Mouse (Mus musculus) megakaryocyte-erythroid progenitor cell, adult 5-6 weeks (primary cell): Measurements from ENCODE around the gene Anapc10. TPM values are rescaled to one million over a fixed set of nuclear protein-coding genes. Genes with fewer than 3 reads are reported as not detected.
"Not testable (repeated sequence)": the region's sequence is repeated elsewhere in the genome, so short reads cannot be mapped to it uniquely, and the experiment has no call there.

Experiments used
- ATAC-seq: replicated peaks from 2 replicates; pipeline ENCODE4 v1.8.0; 2016; ENCODE audit warnings: mild to moderate bottlenecking, inconsistent platforms; ENCODE audit not compliant: severe bottlenecking, poor library complexity, low FRiP score, low TSS enrichment
- total RNA-seq, 2 experiments: library from RNA; stranded (forward) in 1 of 2; stranded (reverse) in 1 of 2; fragments of 200-1000, 215-1000 nt in 1 of 2; fragments of >200 nt in 1 of 2; fragmentation: Nextera tagmentation in 1 of 2; gene quantifications; 2 replicates each; pipeline ENCODE4 v1.2.3; 2014 to 2017

The Anapc10 gene
- total RNA-seq (2014; fragmentation: Nextera tagmentation) (7.3 and 33.3 TPM in 2 replicates), total RNA-seq (2017) (13.2 TPM in 2 replicates)

DNA sequence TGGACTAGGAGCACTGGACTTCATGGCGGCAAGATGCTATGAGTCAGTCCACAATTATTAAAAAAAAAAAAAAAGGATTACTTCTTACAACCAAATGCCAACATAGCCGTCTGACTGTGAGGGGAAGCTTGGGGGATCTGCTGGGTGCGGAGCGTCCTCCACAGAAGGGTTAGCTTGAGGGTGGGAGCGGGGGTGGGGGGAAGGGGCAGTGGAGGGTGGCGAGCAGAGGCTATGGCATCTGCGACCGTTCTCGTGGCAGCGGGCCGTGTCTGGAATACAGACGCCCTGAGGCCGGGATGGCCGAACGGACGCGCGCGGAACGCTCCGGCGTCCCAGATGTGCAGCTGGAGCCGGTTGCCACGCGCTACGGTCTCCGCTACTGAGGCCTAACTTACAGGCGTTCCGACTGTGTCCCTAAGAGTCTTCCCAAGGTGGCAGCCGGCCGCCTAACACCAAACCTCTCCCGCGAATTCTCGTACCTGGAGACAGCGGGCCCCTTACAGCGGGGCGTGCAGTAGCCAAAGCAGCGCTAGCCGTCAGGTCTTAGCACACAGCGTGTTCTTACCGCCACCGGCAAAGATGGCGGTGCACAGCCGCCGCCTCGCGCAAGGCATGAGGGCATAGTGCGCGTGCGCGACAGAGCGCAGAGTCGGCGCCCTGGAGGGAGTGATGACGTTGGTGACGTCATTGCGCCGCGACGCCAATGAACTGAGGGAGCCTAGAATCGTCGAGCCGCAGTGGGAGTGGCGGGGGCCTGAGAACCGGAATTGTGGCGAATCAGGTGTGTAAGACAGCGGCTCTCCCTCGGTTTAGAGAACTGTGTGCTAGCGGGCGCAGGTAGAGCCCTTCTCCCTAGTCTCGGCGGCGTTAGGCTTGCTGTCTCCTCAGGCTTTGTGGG lies at the start of gene Anapc10, which contains the start of gene Abce1:
Gene Anapc10, plus strand, starts transcription at position 757 of the 898 bp plus-strand sequence.
Gene Abce1, minus strand, starts transcription at position 677 of the 898 bp plus-strand sequence.
- ATAC-seq, result peak; percentile 97

DNA sequence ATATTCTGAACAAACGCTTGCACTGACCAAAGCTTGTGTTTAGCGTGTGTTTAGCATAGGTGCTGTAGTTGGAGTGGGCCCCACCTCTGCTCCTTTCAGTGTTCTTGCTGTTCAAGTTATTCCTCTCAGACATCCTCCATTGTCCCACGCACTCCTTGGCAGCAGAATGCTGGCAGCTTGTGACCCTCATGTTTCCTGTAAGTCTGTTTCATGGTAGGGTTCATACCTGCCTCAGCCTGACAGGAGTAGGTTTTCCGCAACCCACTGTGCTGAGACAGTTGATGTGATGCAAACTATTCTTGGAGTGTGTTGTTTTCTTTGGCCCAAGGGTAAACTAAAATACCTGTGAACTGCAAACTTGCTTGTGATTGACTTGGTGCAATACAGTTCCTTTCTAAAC lies 35.2 kb upstream of the Anapc10 start:
- no peak for ATAC-seq

DNA sequence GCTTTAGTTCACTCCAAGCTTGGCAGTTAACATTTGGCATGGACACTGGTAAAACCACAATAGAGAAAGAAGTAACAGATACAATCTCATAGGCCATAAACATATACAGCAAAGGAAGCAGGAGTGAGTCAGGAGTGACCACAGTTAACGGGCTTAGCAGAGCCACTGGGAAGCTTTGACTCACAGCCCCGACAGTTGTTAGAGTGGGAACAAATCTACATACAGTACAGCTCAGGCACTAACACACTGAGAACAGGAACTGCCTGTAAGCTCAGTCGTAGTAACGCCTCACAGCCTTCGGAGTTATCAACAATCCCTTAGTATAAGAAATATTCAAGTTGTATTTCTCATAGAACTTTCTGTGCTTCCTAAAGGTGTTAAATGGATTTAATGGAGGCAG lies 32.6 kb upstream of the Anapc10 start:
- peak; percentile 68 for ATAC-seq

DNA sequence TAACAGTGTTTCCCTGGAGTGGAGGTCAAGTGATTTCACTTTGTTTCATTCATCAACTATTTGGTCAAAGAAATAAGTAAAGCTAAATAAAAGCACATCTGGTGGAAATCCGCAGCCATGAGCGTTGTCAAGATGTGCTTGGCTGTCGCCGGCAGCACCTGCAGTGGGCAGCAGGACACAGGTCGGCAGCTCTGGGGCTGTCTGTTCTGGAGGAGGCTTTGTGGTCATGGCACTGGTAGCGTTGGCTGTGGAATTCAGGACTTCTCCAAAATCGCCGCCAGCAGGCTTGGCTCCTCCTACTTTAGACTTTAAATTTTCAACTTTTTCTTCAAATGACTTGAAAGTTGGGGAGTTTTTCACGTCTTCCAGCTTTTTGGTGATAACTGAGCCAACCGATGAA lies 31.5 kb upstream of the Anapc10 start:
- ATAC-seq, result peak; percentile 52

DNA sequence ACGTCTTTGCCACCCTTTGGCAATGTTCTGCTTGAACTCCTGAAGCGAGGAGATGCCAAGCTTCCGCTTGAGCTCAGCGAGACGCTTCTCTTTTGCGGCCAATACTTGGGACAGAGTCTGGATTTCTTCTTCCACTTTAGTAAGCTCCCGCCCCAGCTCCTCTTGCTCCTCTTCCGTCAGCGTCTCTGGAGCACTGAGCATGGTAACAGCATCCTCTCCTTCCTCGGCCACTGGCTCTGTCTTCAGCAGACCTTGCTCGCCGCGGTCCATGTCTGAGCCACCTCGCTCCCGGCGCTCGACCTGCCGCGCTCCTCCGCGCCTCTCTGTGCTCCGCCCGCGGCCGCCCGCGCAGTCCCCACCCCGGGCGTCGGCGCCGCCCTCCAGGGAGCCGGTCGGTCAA lies 31.1 kb upstream of the Anapc10 start:
- peak; percentile 64 for ATAC-seq

DNA sequence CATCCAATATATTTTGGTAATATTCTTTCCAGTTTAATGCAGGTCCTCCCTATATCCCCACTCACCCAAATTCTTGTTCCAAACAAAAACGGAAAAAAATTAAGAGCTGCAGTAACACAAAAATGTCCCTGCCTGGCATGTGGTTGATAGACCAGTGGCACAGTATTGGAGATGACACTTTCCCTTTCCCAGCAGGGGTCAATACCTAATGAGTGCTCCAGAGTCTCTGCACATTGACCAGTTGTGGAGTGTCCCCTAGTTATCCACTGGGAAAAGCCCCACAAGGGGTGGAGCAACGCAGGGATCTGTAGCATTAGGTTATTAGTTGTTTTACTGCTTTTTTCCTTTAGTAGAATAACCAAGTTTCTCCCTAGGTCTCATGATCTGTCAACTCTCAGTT lies 30.7 kb upstream of the Anapc10 start:
- ATAC-seq, result no peak

DNA sequence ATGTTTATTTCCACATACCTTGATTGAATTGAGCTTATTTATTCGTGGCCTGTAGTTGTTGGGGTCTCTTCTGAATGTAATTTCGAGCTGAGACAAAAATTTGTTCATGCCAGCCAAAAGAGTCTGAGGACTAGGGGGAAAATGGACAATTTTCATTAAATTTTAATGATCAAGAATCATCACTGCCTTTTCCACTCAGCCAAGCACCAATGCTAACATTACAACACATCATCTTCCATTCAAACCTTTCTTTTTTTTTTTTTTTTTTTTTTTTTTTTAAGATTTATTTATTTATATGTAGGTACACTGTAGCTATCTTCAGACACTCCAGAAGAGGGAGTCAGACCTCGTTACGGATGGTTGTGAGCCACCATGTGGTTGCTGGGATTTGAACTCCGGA lies 25.7 kb upstream of the Anapc10 start:
- not testable (repeated sequence) for ATAC-seq

DNA sequence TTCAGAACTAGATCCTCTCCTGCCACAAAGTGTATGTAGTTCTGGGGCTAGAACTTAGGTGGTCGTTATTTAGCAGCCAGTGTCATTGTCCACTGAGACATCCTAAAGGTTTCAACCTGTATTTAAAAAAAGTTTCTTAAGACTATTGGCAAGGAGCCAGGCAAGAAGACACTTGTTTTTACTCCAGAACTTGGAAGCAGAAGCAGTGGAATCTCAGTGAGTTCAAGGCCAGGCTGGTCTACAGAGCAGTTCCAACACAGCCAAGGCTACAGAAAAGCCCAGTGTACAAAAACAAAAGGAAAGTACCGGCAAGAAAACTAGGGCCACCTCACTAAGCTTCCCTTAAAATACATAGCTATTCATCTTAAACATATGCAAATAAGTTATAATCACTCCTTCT lies 19.1 kb upstream of the Anapc10 start:
- ATAC-seq, result no peak

DNA sequence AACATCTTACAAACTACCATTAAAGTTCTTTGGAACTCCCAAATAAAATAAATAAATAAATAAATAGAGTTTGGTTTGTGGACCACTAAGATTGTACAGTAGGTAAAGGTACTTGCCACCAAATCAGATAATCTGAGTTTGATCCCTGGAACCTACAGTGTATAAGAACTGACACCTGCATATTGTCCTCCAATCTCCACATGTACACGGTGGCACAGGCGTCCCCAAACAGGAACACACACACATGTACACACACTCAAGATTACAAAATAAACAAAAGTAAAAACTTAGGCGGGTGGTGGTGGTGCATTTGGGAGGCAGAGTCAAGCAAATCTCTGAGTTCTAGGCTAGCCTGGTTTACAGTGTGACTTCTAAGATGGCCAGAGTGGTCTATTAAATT lies 4.9 kb upstream of the Anapc10 start:
- ATAC-seq, result no peak

DNA sequence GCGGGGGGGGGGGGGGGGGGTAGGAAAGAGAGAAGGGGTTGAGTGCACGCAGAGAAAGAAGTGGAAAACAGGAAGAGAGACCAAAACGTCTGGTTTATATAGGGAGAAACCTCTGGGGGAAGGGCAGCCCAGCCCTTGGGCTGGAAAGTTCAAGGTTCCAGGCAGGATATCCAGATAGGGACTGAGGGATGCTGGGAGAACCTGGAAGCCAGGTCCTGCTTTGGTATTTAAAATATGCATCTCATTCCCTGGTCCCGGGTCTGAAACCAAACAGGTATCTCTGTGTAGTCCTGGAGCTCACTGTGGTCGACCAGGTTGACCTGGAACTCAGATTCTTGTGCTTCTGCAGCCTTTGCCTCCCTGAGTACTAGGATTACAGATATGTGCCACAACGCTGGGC lies 1.1 kb downstream of the Anapc10 start:
- no peak for ATAC-seq

DNA sequence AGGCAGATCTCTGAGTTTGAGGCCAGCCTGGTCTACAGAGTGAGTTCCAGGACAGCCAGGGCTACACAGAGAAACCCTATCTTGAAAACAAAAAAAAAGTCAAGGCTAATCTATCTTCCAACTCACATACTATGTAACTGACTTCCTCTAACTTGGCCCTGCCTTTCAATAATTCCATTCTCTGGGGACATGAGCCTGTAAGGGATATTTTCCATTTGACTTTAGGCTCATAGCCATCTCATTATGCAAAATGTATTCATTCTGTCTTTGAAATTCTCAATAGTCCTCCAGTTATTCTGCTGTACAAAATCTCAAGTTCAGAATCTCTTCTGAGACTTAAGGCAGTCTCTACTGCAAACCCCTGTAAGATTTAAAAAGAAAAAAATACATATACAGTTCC lies 9.9 kb downstream of the Anapc10 start:
- ATAC-seq, result no peak

DNA sequence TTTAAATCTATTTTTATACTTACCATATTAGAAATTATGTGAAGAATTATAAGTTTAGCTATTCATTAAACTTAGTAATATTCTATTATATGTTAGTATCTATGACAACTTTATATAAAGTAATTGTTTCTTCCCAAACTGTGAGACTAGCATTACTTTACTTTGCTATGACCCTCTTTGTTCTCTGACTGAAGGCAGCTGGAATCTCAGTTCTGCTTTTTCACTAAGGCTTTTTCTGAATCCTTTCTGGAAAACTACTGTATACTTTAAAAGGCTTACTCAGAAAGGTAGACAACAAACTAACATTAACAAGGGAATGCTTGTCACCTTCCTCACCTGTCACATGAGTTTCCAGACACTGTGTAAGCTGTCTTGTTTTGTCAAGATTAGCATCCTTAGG lies 11.7 kb downstream of the Anapc10 start:
- no peak for ATAC-seq

DNA sequence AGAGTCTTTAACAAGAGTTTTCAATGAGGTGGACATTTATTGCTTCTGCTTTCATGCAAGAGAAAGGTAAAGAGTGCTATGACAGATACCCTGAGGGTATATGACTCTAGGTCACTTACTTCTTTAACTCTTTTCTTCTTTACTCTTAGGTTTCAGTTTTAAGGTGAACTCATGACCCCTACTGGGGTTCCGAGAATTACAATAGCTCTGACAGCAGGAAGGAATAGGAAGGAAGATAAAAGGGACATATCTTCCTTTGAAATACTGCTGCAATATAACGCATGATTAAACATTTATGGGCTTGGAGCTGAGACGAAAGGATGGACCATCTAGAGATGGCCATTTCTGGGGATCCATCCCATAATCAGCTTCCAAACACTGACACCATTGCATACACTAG lies 13.0 kb downstream of the Anapc10 start:
- ATAC-seq, result 0 out of 2 replicates have a peak, but pooled peaks have one; percentile 41

DNA sequence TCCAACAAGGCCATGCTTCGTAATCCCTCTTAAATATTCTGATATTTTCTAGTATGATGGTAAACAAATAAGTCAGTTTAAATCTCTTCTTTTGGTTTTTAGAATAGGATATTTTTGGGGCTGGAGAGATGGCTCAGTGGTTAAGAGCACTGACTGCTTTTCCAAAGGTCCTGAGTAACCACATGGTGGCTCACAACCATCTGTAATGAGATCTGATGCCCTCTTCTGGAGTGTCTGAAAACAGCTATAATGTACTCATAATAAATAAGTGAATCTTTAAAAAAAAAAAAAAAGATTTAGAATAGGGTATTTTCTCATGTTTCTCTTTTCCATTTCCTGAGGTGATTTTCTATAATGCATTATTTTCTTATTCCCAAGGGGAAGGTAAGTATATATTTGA lies 16.3 kb downstream of the Anapc10 start:
- no peak for ATAC-seq

DNA sequence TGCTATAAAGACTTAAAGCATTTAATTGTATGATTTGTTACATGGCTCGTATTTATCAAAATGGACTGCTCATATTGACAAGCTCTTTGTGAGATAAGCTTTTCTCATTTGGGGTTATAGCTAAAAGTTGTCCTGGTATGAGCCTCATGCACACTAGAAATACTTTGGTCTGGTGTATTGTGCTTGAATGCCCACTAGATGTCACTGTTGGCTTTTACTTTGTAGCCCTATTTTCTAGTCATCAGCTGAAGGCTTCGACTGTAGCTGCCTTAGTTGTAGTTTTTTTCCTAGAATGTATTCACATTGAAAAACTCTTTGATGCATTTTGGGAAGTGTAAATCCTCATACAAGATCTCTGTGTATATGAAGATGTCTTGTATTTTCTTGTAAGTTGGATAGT lies 22.7 kb downstream of the Anapc10 start:
- peak; percentile 93 for ATAC-seq

DNA sequence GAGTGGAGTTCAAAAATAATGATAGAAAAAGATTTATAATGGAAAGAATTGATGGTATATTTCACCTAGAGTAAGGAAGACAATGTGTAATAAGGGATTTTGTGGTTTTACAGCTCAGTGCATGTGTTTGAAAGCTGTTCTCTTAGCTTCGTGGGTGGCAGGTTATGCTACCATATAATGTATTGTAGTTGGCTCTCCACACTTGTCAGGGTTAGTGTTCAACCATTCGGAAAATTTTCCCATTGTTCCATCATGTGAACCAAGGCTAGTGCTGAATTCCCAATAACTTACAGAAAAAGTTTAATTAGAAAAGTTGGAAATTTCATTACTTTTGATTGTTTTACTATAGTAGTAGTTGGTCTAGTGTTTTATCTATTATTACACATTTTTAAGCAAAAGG lies 36.6 kb downstream of the Anapc10 start:
- no peak for ATAC-seq

DNA sequence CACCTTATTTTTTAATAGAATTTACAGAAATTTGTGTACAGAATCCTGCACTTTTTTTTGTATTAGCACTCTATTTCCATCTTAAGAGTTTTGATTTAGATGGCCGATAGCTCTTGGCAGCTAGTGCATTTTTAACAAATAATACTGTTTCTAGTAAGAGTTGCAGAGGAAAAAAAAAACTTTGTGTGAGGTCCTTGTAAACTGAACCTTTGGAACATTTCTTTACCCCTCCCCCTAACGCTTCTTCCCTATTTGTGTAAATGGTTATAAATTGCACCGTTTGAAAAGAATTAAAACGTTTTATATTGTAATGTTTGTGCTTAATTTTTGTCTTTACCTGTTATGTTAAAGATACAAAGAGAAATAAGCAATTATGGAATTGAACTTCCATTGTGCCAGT lies 37.0 kb downstream of the Anapc10 start:
- no peak for ATAC-seq

DNA sequence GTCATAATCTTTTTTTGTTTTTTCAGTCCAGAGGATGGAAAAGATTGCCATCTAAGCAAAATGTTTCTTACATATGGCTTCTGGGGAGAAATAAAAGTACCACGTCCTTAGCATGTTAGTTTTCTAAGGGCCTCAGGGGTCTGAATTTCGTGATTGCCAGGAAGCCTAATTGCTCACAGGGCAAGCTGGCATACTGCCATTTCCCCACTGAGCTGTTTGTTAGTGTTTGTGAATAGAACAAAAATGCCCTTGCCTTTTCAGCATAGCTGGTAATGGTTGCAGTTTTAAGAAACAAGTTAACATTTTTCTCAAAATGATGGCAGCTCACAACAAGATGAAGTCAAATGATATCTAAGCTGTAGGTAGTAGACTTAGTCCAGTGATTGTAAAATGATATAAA lies 38.7 kb downstream of the Anapc10 start:
- no peak for ATAC-seq

DNA sequence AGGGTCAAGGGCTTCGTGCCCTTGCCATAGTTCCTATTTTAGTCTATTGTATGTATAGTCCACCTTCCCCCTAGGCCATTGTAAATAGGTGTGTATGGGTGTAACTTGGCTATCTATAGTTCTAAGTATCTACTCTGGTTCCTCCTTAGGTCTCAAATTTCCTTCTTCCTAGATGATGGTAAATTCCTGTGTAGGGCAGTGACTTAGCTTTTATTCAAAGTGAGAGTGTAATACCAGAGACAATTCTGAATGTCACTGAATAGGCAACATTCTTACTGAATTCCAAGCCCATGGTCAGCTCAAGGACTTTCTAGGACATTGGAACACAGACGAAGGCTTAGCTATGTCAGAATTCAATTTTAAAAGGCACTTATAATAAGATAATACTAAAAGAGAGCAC lies 83.3 kb downstream of the Anapc10 start:
- ATAC-seq, result not testable (repeated sequence)

DNA sequence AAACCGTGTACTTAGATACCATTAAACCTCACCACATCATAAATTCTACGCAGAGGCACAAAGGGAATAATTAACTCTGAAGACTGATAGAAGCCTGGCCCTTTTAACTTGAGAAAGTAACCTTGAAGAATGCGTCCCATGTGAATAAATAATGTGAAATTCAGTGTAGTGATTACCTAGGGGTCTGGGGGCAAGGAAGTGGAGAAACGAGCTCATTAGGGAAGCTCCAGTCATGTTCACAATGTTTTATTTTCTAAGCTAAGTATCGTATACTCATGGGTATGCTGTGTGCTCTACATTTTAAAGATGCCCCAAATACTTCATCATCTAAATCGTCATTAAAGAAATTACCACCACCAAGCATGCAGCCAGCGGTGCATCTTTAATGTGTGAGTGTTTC lies 85.1 kb downstream of the Anapc10 start:
- no peak for ATAC-seq

DNA sequence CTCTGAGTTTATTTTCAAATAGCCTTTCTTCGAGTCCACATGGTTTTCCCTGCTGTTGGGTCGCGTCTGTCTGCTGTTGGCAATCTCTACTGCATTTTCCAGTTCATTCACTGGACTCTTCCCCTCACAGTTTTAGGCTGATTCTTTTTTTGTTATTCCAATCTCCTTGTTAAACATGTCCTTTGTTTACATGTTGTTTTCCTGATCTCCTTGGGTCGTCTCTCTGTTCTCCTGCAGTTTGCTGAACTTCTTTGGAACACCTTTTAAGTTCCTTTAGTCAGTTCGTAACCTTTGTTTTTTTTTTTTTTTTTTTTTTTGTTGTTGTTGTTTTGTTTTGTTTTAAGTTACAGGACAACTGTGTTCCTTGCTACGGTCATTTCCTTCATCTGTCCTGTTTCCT lies 92.9 kb downstream of the Anapc10 start:
- no peak for ATAC-seq
